Mouse (Mus musculus): ENCODE data around the gene Snrpg.
"Not testable (repeated sequence)": the region's sequence is repeated elsewhere in the genome, so short reads cannot be mapped to it uniquely, and the experiment has no call there.

Snrpg gene

DNA sequence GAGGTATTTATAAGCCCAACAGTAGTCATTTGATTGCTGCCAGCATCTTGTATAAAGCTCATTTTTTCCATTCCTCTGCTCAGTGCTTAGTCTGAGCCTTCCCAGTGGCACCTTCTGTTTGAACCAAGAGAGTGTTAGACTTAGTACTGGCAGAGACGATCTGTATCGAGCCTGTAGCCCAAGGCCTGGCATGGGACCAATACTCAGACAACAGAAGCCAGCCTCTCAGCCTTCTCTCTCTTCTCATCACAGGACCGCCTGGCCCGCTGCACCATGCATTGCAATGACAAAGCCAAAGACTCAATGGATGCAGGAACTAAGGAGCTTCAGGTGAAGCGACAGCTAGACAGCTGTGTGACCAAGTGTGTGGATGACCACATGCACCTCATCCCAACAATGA is 2.6 kb upstream of the Snrpg start:
- peak; percentile 16 for DNase-seq

DNA sequence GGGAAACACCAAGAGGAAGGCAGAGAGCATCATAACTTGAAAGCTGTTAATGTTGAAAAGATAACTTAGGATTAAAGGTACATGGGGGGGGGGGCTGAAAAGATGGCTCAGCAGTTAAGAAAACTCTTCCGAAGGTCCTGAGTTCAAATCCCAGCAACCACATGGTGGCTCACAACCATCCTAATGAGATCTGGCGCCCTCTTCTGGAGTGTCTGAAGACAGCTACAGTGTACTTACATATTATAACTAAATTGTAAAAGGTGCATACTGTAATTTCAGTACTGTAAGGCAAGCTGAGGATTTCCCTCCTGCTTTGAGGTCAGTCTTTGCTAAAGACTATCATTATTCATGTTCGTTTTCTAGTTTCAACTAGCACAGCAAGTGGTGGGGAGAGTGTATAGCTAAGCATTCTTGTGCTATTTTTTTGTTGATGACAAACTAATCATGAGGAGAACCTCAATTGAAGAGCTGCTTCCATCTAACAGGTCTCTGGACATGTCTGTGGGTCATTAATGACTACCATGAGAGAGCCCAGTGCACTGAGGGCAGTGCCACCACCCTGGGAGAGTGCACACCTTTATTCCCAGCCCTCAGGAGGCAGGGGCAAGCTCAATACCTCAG is 901 bp upstream of the Snrpg start:
- DNase-seq = no peak

DNA sequence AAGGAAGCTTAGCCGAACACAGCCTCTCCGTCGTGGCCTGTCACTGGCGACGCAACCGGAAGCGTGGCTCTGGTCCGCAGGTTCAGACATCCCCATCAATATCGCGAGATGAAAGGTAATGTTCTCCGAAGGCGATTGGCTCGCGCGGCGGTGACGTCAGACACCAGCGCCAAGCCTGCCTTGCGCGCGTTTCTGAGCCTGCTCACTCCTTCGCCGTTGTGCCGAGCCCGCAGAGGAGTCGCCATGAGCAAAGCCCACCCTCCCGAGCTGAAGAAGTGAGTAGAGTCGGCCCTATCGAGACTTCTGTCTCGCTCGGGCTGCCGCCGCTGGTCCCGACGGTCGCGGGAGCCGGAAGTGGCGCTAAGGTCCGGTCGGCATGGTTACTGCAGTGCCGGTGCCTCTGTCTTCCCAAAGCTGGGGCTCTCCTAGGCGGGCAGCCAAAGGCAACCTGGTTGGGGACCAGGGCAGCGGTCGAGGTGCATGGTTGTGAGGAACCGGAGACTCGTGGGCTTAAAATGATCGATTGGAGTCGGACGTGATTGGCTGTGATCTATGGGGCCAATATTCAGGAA is 322 bp downstream of the Snrpg start:
- DNase-seq = peak; percentile 97

DNA sequence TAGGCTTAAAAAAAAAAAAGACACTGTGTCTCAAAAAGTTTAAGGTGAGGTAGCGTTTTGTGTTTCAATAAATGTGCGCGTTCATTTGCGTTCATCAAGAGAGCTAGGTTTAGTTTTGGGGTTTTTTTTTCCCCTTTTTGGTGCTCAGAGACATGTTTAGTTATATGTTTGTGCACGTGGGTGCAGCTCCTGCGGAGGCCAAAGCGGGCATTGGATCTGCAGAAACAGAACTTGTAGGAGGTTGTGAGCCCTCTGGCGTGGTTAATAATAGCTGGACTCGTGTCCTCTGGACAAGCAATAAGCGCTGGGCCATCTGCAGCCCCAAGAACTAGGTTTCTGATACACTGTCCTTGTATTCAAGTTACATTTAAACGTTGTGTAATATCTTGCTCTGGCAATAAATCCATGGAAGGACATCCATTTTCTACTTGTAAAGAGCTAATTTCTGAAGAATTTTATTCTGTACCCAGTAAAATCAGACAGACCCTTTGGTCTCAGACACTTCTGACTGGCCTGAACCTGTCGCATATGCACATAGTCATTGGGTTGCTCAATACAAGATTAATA is 929 bp downstream of the Snrpg start:
- no peak for DNase-seq

DNA sequence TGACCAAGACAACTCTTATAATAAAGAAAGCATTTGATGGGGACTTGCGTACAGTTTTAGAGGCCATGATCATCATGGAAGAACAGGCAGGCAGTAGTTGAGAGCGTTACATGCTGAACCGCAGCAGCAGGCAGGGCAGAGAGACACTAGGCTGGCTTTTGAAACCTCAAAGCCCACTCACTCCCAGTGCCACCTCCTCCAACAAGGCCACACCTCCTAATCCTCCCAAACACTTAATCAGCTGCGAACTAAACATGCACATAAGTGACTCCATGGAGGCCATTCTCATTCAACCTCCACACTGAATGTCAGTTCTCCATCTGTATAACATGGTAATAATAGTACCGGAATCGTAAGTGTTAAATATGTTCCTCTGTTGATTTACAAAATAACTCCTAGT is 2.5 kb downstream of the Snrpg start:
- DNase-seq = no peak

DNA sequence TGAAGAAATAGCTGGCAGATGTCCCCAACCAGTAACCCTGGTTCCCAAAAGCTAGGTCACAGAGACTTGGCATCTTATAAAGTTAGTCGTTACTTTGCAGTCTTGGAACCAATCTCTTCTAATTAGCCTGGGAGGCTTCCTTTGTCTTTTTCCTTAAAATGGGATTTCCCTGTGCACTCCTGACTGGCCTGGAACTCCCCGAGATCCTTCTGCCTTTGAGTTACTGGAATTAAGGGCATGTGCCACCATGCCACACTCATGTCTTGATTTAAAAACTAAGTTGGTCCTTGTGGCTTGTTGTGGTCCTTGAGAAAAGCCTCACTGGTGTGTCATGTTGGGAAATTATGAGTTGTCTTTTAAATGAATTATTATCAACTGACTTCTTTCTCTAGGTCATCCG is 7.2 kb downstream of the Snrpg start:
- DNase-seq = no peak

DNA sequence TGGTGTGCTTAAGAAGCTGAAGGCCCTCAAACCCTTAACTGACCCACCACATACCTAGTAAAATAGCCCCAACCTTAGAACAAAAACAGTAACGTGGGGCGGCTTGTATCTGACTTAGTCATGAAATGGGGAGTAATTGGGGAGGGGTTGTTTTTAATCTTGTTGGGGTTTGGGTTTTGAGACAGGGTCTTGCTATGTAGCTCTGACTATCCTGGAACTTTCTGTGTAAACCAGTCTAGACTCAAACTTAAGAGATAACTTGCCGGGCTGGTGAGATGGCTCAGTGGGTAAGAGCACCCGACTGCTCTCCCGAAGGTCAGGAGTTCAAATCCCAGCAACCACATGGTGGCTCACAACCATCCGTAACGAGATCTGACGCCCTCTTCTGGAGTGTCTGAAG is 9.0 kb downstream of the Snrpg start:
- DNase-seq = not testable (repeated sequence)

GRCm38 (mm10) chr6:86382551-86382950 is 11.4 kb downstream of the Snrpg start:
- no peak for DNase-seq

GRCm38 (mm10) chr6:86383370-86383769 is 12.3 kb downstream of the Snrpg start:
- no peak for DNase-seq

GRCm38 (mm10) chr6:86384692-86385091 is 13.6 kb downstream of the Snrpg start:
- DNase-seq = no peak

GRCm38 (mm10) chr6:86385362-86386104 is 14.4 kb downstream of the Snrpg start:
- no peak for DNase-seq

GRCm38 (mm10) chr6:86387313-86387712 is 16.2 kb downstream of the Snrpg start:
- no peak for DNase-seq

- DNase-seq = no peak
Measured at GRCm38 (mm10) chr6:86388461-86388860, 17.4 kb downstream of the Snrpg start.

DNA sequence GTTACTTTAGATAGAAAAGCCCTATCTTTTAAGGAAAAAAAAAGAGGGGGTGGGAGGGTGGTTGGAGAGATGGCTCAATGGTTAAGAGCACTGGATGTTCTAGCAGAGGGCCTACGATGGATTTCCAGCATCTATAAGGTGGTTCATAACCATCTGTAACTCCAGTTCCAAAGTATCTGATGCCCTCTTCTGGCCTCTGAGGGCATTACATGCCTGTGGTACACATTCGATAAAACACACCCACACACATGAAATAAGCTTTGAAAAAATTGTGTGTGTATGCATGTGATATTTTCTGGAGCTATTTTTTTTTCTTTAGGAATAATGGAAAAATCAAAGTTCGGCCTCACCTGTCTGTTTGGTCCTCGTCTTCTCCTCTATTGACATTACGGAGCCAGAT is 20.2 kb downstream of the Snrpg start:
- no peak for DNase-seq

DNA sequence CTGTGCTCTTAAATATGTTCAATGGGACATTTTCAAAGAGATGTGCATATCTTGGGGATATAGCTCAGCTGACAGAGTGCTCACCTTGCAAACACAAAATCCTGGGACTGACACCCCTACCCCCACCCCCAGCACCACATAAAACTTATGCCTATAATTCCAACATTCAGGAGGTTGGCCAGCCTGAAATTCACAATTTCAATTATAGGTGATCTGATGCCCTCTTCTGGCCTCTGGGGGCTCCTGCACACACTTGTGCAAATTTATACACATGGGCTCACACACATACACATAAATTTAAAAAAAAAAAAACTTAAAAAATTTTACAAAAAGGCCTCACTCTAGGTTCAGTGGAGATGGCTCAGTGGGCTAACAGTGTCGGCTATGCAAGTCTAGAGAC is 22.1 kb downstream of the Snrpg start:
- DNase-seq = no peak

DNA sequence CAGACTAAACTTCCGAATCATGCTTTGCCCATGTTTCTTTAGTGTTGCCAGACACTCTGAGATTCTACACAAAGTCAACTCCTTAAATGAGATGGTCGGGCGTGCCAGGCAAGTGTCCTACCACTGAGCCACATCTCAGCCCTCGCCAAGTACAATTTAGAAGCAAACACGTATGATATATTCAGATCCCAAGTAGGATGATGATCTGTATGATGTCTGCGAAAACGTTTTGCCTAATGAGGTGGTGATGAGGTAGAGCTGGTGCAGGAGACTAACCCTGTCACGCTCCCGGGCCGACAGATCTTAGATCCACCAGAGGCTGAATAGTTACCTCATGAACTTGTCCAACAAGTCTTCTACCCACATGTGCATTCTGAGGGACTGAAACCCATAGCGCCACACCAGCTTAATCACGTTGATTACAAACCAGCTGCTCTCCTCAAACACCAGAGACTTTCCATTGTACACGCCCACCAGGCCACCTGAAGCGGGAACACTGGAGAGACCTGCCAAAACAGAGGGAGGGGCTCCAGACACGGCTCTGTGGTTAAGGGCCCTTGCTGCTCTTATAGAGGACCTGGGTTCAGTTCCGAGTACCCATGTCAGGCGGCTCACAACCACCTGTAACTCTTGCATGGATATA is 23.1 kb downstream of the Snrpg start:
- no peak for DNase-seq

DNA sequence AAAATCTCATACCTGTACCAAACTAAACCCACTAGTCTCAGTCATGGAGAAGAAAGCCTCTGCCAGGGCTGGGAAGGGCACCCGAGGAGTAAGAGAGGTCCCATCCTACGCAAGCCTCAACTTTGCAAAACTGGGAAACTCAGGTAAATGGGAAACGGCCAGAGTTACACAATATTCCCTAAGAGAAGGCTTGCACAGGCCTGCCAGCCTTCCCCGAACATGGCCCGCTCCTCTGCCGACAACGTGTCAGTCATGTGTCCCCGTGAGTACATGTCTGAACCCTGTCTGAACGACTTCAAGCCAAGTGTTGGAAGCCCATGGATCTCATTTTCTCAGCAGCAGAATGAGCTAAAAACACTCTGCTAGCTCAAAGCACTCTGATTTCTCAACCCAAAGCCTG is 23.9 kb downstream of the Snrpg start:
- DNase-seq = no peak

- no peak for DNase-seq
Measured at GRCm38 (mm10) chr6:86395969-86396368, 24.9 kb downstream of the Snrpg start.

- DNase-seq = peak; percentile 89
Measured at GRCm38 (mm10) chr6:86396581-86397256, 25.6 kb downstream of the Snrpg start, which contains the start of gene Pcyox1. TSS of gene Pcyox1 (minus strand) at chr6:86397154.

GRCm38 (mm10) chr6:86397257-86397980 is 26.3 kb downstream of the Snrpg start:
- DNase-seq = no peak

DNA sequence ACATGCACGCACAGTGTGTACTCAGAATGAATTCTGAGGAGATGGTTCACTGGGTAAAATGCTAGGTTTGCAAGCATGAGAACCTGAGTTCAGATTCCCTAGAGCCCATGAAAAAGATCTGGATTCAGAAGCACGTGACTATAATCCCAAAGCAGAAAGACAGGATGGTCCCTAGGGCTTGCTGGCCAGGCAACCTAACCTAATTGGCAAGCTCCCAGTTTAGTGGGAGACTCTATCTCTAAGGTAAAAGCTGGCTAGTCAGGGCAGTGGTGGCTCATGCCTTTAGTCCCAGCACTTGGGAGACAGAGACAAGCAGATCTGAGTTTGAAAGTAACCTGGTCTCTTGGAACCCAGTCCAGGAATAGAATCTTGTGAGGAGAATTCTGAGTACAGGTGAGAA is 27.9 kb downstream of the Snrpg start:
- no peak for DNase-seq

GRCm38 (mm10) chr6:86399995-86400394 is 28.9 kb downstream of the Snrpg start:
- DNase-seq = no peak
